Mouse (Mus musculus): ENCODE measurements around the gene Bin2.

- TF ChIP-seq CTCF (IDR thresholded peaks at IDR 0.05) (no peak), EP300 (IDR thresholded peaks at IDR 0.05) (no peak)
Measured at GRCm38 (mm10) chr15:100675486-100675885, 6.1 kb upstream of the Bin2 start.

Measured in lung, postnatal 0 days (tissue).